ENCODE assay signal across 8 mouse cellular contexts in genomic region chr11:77372196-77372904, GRCm38 (mm10).
DNase-seq lines count a peak whose midpoint lies in the region; ATAC-seq lines count a peak whose summit lies in the region.

No protein-coding gene starts in this region.

- H3K27ac ChIP-seq in limb, embryonic 15.5 days: peak overlapping the region; percentile 55; the same call in 1 of the 2 replicates

- peak; percentile 14 to 68 for DNase-seq in adrenal gland, adult (ENCODE audit: inconsistent age in 2 of 2, low spot score in 1 of 2)
- DNase-seq in adrenal gland, adult 18-20 months (ENCODE audit: low spot score in 2 of 2): no peak
- DNase-seq in ZHBTc4 (ENCODE audit: low read depth, low spot score): peak; percentile 3
- DNase-seq in natural killer cell, adult 2 months (ENCODE audit: low spot score in 2 of 2): peak; percentile 62
- no peak for DNase-seq in retina, postnatal 1 day
- no peak for DNase-seq in left cerebral cortex, postnatal 4 days

- no peak overlapping the region for H3K4me3 ChIP-seq in limb, embryonic 15.5 days

- H3K9ac ChIP-seq in limb, embryonic 15.5 days: no peak overlapping the region

- no peaks in the 10 kb centered on the region for H3K27me3 ChIP-seq in limb, embryonic 15.5 days

- H3K36me3 ChIP-seq in limb, embryonic 15.5 days: no peaks in the 10 kb centered on the region

- intact Hi-C loops in left cerebral cortex, postnatal 4 days (cut with DNase I): no loop called here

- 23% methylated on average over 8 of the region's 8 CpGs for WGBS in limb, embryonic 15.5 days

- H3K9me3 ChIP-seq in limb, embryonic 15.5 days: no peaks in the 10 kb centered on the region

- peaks cover 13% of the 10 kb centered on the region; the same call in 1 of the 2 replicates for H3K4me1 ChIP-seq in limb, embryonic 15.5 days

- peak; percentile 96 for ATAC-seq in granulocyte monocyte progenitor cell, adult 5-6 weeks (replicated peaks; ENCODE audit: poor library complexity, severe bottlenecking)
- no peak for ATAC-seq in limb, embryonic 15.5 days (ENCODE audit: insufficient number of reproducible peaks, low FRiP score, low TSS enrichment, low read depth)

- H3K4me2 ChIP-seq in limb, embryonic 15.5 days: no peak overlapping the region

Comparison
In these comparisons a context has a peak if more than half of its experiments do, and no peak if none do; other contexts are left out.
1. DNase-seq: peak in adrenal gland, adult (2 of 2), ZHBTc4 (single experiment) and natural killer cell, adult 2 months (2 of 2); none in adrenal gland, adult 18-20 months (0 of 2), retina, postnatal 1 day (single experiment) and left cerebral cortex, postnatal 4 days (single experiment).